Mouse (Mus musculus): Measurements from ENCODE around the gene Tktl1.

The Tktl1 gene

DNA sequence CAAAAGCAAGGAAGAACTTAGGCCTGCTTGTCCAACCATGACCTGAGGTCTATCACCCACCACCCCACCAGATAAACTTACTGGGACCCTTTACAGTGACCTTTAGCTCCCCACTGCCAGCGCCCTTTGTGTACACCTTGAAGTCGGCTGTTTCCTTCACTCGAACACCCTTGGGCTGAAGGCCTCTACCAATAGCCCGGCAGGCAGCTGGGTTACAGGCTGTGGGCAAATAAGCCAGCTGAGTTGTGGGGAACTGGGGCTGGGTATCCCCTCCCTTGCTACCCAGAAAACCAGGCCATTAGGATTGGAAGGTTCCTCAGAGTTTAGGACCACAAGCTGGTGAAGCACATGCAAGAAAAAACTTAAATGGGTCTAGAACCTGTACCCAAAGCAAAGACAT lies 63.3 kb downstream of the Tktl1 start:
- TF ChIP-seq NANOG (IDR thresholded peaks at IDR 0.05; ENCODE audit: borderline replicate concordance, low read length) (no peak), CTCF (conservative IDR thresholded peaks at IDR 0.05; ENCODE audit: low read length) (no peak), POU5F1 (IDR thresholded peaks at IDR 0.05; ENCODE audit: borderline replicate concordance, low read length) (no peak)
- H3K27me3 ChIP-seq (ENCODE audit: insufficient read depth, low read length) = no peaks in the 10 kb centered on the region
- H3K36me3 ChIP-seq (ENCODE audit: insufficient read depth, low read length) = peaks cover 85% of the 10 kb centered on the region
- no peak overlapping the region for H3K4me3 ChIP-seq (replicated peaks; ENCODE audit: low read length)
- no peaks in the 10 kb centered on the region for H3K9me3 ChIP-seq (ENCODE audit: low read length)
- H3K4me1 ChIP-seq (replicated peaks; ENCODE audit: low read depth, low read length) = peaks cover 22% of the 10 kb centered on the region

DNA sequence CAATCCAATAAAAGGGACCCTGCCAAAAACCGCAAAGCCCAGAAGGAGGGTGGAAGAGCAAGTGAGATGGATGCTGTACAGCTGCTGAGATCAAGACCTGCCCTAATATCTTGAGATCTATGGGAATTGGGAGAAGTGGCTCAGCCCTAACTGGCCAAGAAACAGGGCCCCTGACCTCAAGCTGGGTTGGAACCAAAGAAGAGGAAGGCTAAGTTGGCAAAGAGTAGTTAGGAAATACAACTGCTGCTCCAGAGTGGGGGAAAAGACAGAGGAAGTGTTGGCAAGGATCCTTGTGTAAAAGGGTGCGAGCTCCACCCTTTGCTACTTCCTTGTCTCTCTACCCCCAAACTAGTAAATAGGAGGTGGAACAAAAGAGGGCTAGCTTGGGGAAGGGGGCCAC lies 66.3 kb downstream of the Tktl1 start:
- H3K36me3 ChIP-seq (ENCODE audit: insufficient read depth, low read length) = peaks cover 57% of the 10 kb centered on the region
- peak overlapping the region; percentile 86 for H3K4me3 ChIP-seq (replicated peaks; ENCODE audit: low read length)
- peaks cover 31% of the 10 kb centered on the region for H3K4me1 ChIP-seq (replicated peaks; ENCODE audit: low read depth, low read length)
- no peaks in the 10 kb centered on the region for H3K9me3 ChIP-seq (ENCODE audit: low read length)
- no peaks in the 10 kb centered on the region for H3K27me3 ChIP-seq (ENCODE audit: insufficient read depth, low read length)
- TF ChIP-seq CTCF (conservative IDR thresholded peaks at IDR 0.05; ENCODE audit: low read length) = no peak
- no peak for TF ChIP-seq POU5F1 (IDR thresholded peaks at IDR 0.05; ENCODE audit: borderline replicate concordance, low read length)
- TF ChIP-seq NANOG (IDR thresholded peaks at IDR 0.05; ENCODE audit: borderline replicate concordance, low read length) = no peak

DNA sequence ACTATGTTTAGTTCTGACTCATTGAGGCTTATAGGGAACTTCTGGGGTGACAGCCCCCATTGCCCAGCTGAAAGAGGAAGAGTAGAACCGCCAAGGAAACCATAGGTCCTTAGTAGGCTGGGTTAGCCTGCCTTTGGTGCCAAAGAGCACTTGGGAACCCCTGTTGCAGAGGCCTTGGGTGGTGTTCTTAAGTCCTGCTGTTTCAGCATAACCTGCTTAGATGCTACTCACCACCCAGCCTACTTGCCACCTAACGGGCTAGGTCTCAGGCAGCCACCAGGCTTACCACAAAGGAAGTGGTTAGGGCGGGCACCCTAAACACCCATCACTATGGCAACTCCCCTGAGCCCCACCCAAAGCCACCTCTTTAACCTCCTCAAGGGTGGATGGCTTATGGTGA lies 66.7 kb downstream of the Tktl1 start:
- TF ChIP-seq CTCF (conservative IDR thresholded peaks at IDR 0.05; ENCODE audit: low read length) (no peak), NANOG (IDR thresholded peaks at IDR 0.05; ENCODE audit: borderline replicate concordance, low read length) (no peak), POU5F1 (IDR thresholded peaks at IDR 0.05; ENCODE audit: borderline replicate concordance, low read length) (no peak)
- Histone ChIP-seq H3K9me3 (ENCODE audit: low read length) (no peaks in the 10 kb centered on the region), H3K4me1 (replicated peaks; ENCODE audit: low read depth, low read length) (peaks cover 32% of the 10 kb centered on the region), H3K36me3 (ENCODE audit: insufficient read depth, low read length) (peaks cover 53% of the 10 kb centered on the region), H3K27me3 (ENCODE audit: insufficient read depth, low read length) (no peaks in the 10 kb centered on the region), H3K4me3 (replicated peaks; ENCODE audit: low read length) (peak overlapping the region; percentile 86)

- TF ChIP-seq CTCF (conservative IDR thresholded peaks at IDR 0.05; ENCODE audit: low read length) (no peak), NANOG (IDR thresholded peaks at IDR 0.05; ENCODE audit: borderline replicate concordance, low read length) (no peak), POU5F1 (IDR thresholded peaks at IDR 0.05; ENCODE audit: borderline replicate concordance, low read length) (no peak)
- peaks cover 38% of the 10 kb centered on the region for H3K4me1 ChIP-seq (replicated peaks; ENCODE audit: low read depth, low read length)
- H3K4me3 ChIP-seq (replicated peaks; ENCODE audit: low read length) = peak overlapping the region; percentile 86
- H3K9me3 ChIP-seq (ENCODE audit: low read length) = no peaks in the 10 kb centered on the region
- peaks cover 45% of the 10 kb centered on the region for H3K36me3 ChIP-seq (ENCODE audit: insufficient read depth, low read length)
- H3K27me3 ChIP-seq (ENCODE audit: insufficient read depth, low read length) = no peaks in the 10 kb centered on the region
These were observed 67.6 kb downstream of the Tktl1 start for GRCm38 (mm10) chrX:74244614-74245083.

DNA sequence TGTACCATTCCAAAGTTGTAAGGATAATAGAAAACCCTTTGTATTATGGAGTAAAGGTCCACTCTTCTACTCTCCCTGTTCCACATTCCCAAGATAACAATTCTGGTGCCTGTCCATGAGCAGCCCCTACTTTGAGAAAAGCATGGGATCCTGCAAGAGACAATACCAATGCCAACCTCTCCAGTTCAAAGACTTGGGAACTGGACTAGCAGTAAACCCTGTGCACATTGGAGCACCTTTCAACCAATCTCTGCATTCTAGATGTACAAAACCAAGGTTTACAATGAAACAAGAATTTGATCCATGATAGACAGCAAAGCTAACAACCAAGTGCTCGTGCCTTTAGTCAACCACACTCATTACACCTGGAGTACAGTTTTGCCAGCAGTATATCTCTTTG lies 68.0 kb downstream of the Tktl1 start:
- H3K36me3 ChIP-seq (ENCODE audit: insufficient read depth, low read length) = peaks cover 40% of the 10 kb centered on the region
- H3K4me1 ChIP-seq (replicated peaks; ENCODE audit: low read depth, low read length) = peaks cover 38% of the 10 kb centered on the region
- H3K9me3 ChIP-seq (ENCODE audit: low read length) = no peaks in the 10 kb centered on the region
- H3K4me3 ChIP-seq (replicated peaks; ENCODE audit: low read length) = peak overlapping the region; percentile 86
- H3K27me3 ChIP-seq (ENCODE audit: insufficient read depth, low read length) = no peaks in the 10 kb centered on the region
- TF ChIP-seq NANOG (IDR thresholded peaks at IDR 0.05; ENCODE audit: borderline replicate concordance, low read length) (no peak), POU5F1 (IDR thresholded peaks at IDR 0.05; ENCODE audit: borderline replicate concordance, low read length) (no peak), CTCF (conservative IDR thresholded peaks at IDR 0.05; ENCODE audit: low read length) (no peak)

GRCm38 (mm10) chrX:74245687-74246086 lies 68.6 kb downstream of the Tktl1 start:
- Histone ChIP-seq H3K4me3 (replicated peaks; ENCODE audit: low read length) (peak overlapping the region; percentile 86), H3K9me3 (ENCODE audit: low read length) (no peaks in the 10 kb centered on the region), H3K27me3 (ENCODE audit: insufficient read depth, low read length) (no peaks in the 10 kb centered on the region), H3K36me3 (ENCODE audit: insufficient read depth, low read length) (peaks cover 34% of the 10 kb centered on the region), H3K4me1 (replicated peaks; ENCODE audit: low read depth, low read length) (peaks cover 38% of the 10 kb centered on the region)
- no peak for TF ChIP-seq NANOG (IDR thresholded peaks at IDR 0.05; ENCODE audit: borderline replicate concordance, low read length)
- TF ChIP-seq CTCF (conservative IDR thresholded peaks at IDR 0.05; ENCODE audit: low read length) = no peak
- no peak for TF ChIP-seq POU5F1 (IDR thresholded peaks at IDR 0.05; ENCODE audit: borderline replicate concordance, low read length)

GRCm38 (mm10) chrX:74246213-74246681 lies 69.2 kb downstream of the Tktl1 start:
- peaks cover 38% of the 10 kb centered on the region for H3K4me1 ChIP-seq (replicated peaks; ENCODE audit: low read depth, low read length)
- H3K36me3 ChIP-seq (ENCODE audit: insufficient read depth, low read length) = peaks cover 29% of the 10 kb centered on the region
- H3K27me3 ChIP-seq (ENCODE audit: insufficient read depth, low read length) = no peaks in the 10 kb centered on the region
- H3K4me3 ChIP-seq (replicated peaks; ENCODE audit: low read length) = peak overlapping the region; percentile 86
- no peaks in the 10 kb centered on the region for H3K9me3 ChIP-seq (ENCODE audit: low read length)
- TF ChIP-seq NANOG (IDR thresholded peaks at IDR 0.05; ENCODE audit: borderline replicate concordance, low read length) (no peak), CTCF (conservative IDR thresholded peaks at IDR 0.05; ENCODE audit: low read length) (no peak), POU5F1 (IDR thresholded peaks at IDR 0.05; ENCODE audit: borderline replicate concordance, low read length) (no peak)

DNA sequence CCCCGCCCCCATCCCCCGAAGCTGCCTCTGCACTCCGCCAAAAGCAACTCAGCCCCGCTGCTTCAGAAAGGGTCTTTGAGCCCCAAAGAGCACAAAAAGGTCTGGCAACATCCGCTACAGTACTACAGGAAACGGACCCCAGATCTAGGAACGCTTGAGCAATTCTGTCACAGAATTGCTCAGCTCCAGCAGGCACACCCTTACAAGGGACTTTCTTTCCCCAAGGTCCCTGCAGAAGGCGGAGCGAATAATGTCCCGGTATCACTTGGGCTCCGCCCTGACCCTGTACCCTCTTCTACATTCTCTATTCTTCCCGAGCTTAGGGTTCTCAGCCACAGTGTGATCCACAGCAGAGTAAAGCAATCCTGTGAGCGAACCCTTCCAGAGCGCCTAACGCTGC lies 69.6 kb downstream of the Tktl1 start:
- H3K4me1 ChIP-seq (replicated peaks; ENCODE audit: low read depth, low read length) = peaks cover 38% of the 10 kb centered on the region
- H3K9me3 ChIP-seq (ENCODE audit: low read length) = no peaks in the 10 kb centered on the region
- no peaks in the 10 kb centered on the region for H3K27me3 ChIP-seq (ENCODE audit: insufficient read depth, low read length)
- TF ChIP-seq CTCF (conservative IDR thresholded peaks at IDR 0.05; ENCODE audit: low read length) = no peak
- peak overlapping the region; percentile 71 for H3K4me3 ChIP-seq (replicated peaks; ENCODE audit: low read length)
- peaks cover 24% of the 10 kb centered on the region for H3K36me3 ChIP-seq (ENCODE audit: insufficient read depth, low read length)

DNA sequence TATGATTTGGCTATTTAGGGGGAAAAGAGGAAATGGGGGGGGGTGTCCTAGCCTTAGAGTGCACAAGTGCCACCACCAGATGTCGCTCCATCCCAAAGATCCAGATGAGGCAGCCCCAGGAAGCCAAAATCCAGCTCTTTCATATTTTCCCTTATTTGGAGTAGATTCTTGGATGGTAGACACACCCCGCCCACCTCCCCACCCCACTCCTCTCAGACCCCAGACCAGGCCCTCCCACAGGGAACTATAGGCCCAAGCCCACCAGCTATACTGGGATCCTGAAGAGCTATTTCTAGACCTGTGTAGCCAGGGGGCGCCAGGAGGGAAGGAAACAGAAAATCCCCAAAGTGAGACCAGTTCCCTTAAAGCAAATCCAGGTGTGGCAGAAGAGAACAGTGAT lies 71.6 kb downstream of the Tktl1 start:
- TF ChIP-seq NANOG (IDR thresholded peaks at IDR 0.05; ENCODE audit: borderline replicate concordance, low read length) (no peak), CTCF (conservative IDR thresholded peaks at IDR 0.05; ENCODE audit: low read length) (peak; percentile 38), POU5F1 (IDR thresholded peaks at IDR 0.05; ENCODE audit: borderline replicate concordance, low read length) (no peak)
- Histone ChIP-seq H3K27me3 (ENCODE audit: insufficient read depth, low read length) (no peaks in the 10 kb centered on the region), H3K9me3 (ENCODE audit: low read length) (no peaks in the 10 kb centered on the region)

More for the DNA sequence above, 71.6 kb downstream of the Tktl1 start:
- H3K36me3 ChIP-seq (ENCODE audit: insufficient read depth, low read length) = peaks cover 5% of the 10 kb centered on the region
- H3K4me1 ChIP-seq (replicated peaks; ENCODE audit: low read depth, low read length) = peaks cover 23% of the 10 kb centered on the region
- peak overlapping the region; percentile 75; the same call in 1 of the 2 replicates for H3K4me3 ChIP-seq (replicated peaks; ENCODE audit: low read length)
